In the genomic region with DNA sequence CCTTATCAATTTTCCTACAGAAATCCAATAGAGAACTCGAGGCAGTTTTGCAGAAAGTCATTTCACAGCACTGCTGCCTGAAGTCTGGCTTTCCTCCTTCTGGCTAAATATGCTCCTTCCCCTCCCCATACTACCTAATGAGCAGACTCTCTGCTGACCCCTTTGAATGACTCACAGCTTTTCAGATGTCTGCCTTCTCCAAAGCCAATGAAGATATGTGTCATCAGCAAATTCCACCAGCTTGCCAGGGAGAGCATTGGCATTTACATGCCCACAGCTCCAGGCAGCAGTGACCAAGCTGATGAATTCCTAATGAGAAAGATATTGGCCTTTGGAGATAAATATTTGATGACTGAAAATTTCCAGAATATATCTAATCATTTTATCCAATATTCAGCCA, we compare ENCODE assay signal across 25 mouse cellular contexts.
DNase-seq lines count a peak whose midpoint lies in the region; ATAC-seq and TF ChIP-seq lines count a peak whose summit lies in the region.
"Had no signal": no experiment of that assay in that cellular context is flagged by ENCODE, and none has a peak within 500 bp of the region (broad histone marks: within the 10 kb centered on the region; RNA-seq: fewer than 3 reads in every experiment).

No protein-coding gene starts in this region.

- H3K4me1 ChIP-seq in midbrain, embryonic 14.5 days (ENCODE audit: control insufficient read depth, insufficient read depth, low read length): no peaks in the 10 kb centered on the region
- H3K4me1 ChIP-seq in midbrain, embryonic 13.5 days (replicated peaks): no peaks in the 10 kb centered on the region
- no peaks in the 10 kb centered on the region for H3K4me1 ChIP-seq in embryonic facial prominence, embryonic 10.5 days
- H3K4me1 ChIP-seq: embryonic facial prominence, embryonic 15.5 days; heart, embryonic 15.5 days; limb, embryonic 12.5 days; midbrain, embryonic 10.5 days; neural tube, embryonic 13.5 days had no signal

- POLR2A ChIA-PET in Patski (lab: Charles Lee): no interaction called here

- H3K4me3 ChIP-seq in midbrain, embryonic 14.5 days (replicated peaks; ENCODE audit: low read depth, low read length): no peak overlapping the region
- no peak overlapping the region for H3K4me3 ChIP-seq in midbrain, embryonic 13.5 days (replicated peaks)
- no peak overlapping the region for H3K4me3 ChIP-seq in embryonic facial prominence, embryonic 10.5 days
- H3K4me3 ChIP-seq: embryonic facial prominence, embryonic 15.5 days; heart, embryonic 15.5 days; limb, embryonic 12.5 days; midbrain, embryonic 10.5 days; myocyte; neural tube, embryonic 13.5 days had no signal

- no peak for ATAC-seq in midbrain, embryonic 14.5 days (ENCODE audit: low FRiP score, low TSS enrichment)
- ATAC-seq in midbrain, embryonic 13.5 days: no peak
- peak; percentile 74 for ATAC-seq in Patski
- ATAC-seq: forebrain, postnatal 0 days; liver, postnatal 0 days had no signal

- H3K9ac ChIP-seq in midbrain, embryonic 14.5 days (replicated peaks; ENCODE audit: low read length): no peak overlapping the region
- H3K9ac ChIP-seq in midbrain, embryonic 13.5 days (replicated peaks): no peak overlapping the region
- H3K9ac ChIP-seq: embryonic facial prominence, embryonic 15.5 days; forebrain, postnatal 0 days; heart, embryonic 15.5 days; hindbrain, embryonic 14.5 days; limb, embryonic 12.5 days; liver, postnatal 0 days; neural tube, embryonic 13.5 days had no signal

- WGBS in midbrain, embryonic 14.5 days: 60% methylated on average over 1 of the region's 1 CpGs
- 61% methylated on average over 1 of the region's 1 CpGs for WGBS in midbrain, embryonic 13.5 days
- 66% methylated on average over 1 of the region's 1 CpGs for WGBS in embryonic facial prominence, embryonic 10.5 days

- CTCF ChIA-PET in Patski (lab: Charles Lee): interaction anchor here (1.1 kb wide), 1 partner anchor 27 kb away, joined by 3 read pairs; no protein-coding TSS in a partner anchor

- H3K27me3 ChIP-seq in midbrain, embryonic 14.5 days (ENCODE audit: control insufficient read depth, insufficient read depth, low read length): no peaks in the 10 kb centered on the region
- no peaks in the 10 kb centered on the region for H3K27me3 ChIP-seq in midbrain, embryonic 13.5 days
- H3K27me3 ChIP-seq in Patski: no peaks in the 10 kb centered on the region
- no peaks in the 10 kb centered on the region for H3K27me3 ChIP-seq in embryonic facial prominence, embryonic 10.5 days (replicated peaks; ENCODE audit: low read depth, poor library complexity, severe bottlenecking)
- H3K27me3 ChIP-seq: embryonic facial prominence, embryonic 15.5 days; heart, embryonic 15.5 days; limb, embryonic 12.5 days; neural tube, embryonic 13.5 days had no signal

- peak; percentile 5 for DNase-seq in adrenal gland, adult 8-10 months
- no peak for DNase-seq in adrenal gland, postnatal 4 days (ENCODE audit: low spot score in 2 of 2)
- no peak for DNase-seq in midbrain, embryonic 14.5 days
- peak; percentile 37 for DNase-seq in Patski (ENCODE audit: low read depth, low spot score)
- DNase-seq in fibroblast of lung, adult 2 months (ENCODE audit: low read depth): peak; percentile 35
- no peak for DNase-seq in embryonic facial prominence, embryonic 10.5 days (ENCODE audit: low spot score)
- DNase-seq: cerebellum, adult 18-20 months; cerebellum, postnatal 36 days; forebrain, postnatal 0 days; heart, postnatal 4 days; kidney, adult 8-10 months; kidney, postnatal 10 days; liver, postnatal 0 days; lung, postnatal 10 days; right cerebral cortex, postnatal 4 days; thymus, postnatal 14 days had no signal

- H3K27ac ChIP-seq in midbrain, embryonic 14.5 days (replicated peaks; ENCODE audit: low read depth, low read length): peak overlapping the region; percentile 22; the same call in 1 of the 2 replicates
- H3K27ac ChIP-seq in midbrain, embryonic 13.5 days: no peak overlapping the region
- H3K27ac ChIP-seq in embryonic facial prominence, embryonic 10.5 days (replicated peaks): no peak overlapping the region
- H3K27ac ChIP-seq: embryonic facial prominence, embryonic 15.5 days; heart, embryonic 15.5 days; hindbrain, embryonic 14.5 days; limb, embryonic 12.5 days; midbrain, embryonic 10.5 days; neural tube, embryonic 13.5 days had no signal

- no peaks in the 10 kb centered on the region for H3K36me3 ChIP-seq in midbrain, embryonic 14.5 days (ENCODE audit: control insufficient read depth, insufficient read depth, low read length)
- no peaks in the 10 kb centered on the region for H3K36me3 ChIP-seq in midbrain, embryonic 13.5 days
- H3K36me3 ChIP-seq in embryonic facial prominence, embryonic 10.5 days (replicated peaks): no peaks in the 10 kb centered on the region
- H3K36me3 ChIP-seq: embryonic facial prominence, embryonic 15.5 days; heart, embryonic 15.5 days; limb, embryonic 12.5 days; midbrain, embryonic 10.5 days; neural tube, embryonic 13.5 days had no signal

- no peak for TF ChIP-seq CTCF in Patski (IDR thresholded peaks at IDR 0.05)

- no peak overlapping the region for H3K4me2 ChIP-seq in midbrain, embryonic 14.5 days (ENCODE audit: low read length)
- H3K4me2 ChIP-seq in midbrain, embryonic 13.5 days (replicated peaks): no peak overlapping the region
- H3K4me2 ChIP-seq: embryonic facial prominence, embryonic 15.5 days; heart, embryonic 15.5 days; hindbrain, embryonic 14.5 days; limb, embryonic 12.5 days; liver, embryonic 11.5 days; neural tube, embryonic 13.5 days had no signal

- in situ Hi-C loops in Patski (cut with MboI; ENCODE audit: low pct_unique_long_range_greater_than_20kb): no loop called here

- H3K9me3 ChIP-seq in midbrain, embryonic 14.5 days (ENCODE audit: control insufficient read depth, low read length): no peaks in the 10 kb centered on the region
- no peaks in the 10 kb centered on the region for H3K9me3 ChIP-seq in midbrain, embryonic 13.5 days
- no peaks in the 10 kb centered on the region for H3K9me3 ChIP-seq in embryonic facial prominence, embryonic 10.5 days
- H3K9me3 ChIP-seq: embryonic facial prominence, embryonic 15.5 days; heart, embryonic 15.5 days; limb, embryonic 12.5 days; midbrain, embryonic 10.5 days; neural tube, embryonic 13.5 days had no signal

Comparison
In these comparisons a context has a peak if more than half of its experiments do, and no peak if none do; other contexts are left out.
1. DNase-seq: peak in adrenal gland, adult 8-10 months (single experiment), Patski (single experiment) and fibroblast of lung, adult 2 months (single experiment); none in adrenal gland, postnatal 4 days (0 of 2), midbrain, embryonic 14.5 days (single experiment) and embryonic facial prominence, embryonic 10.5 days (single experiment).